Mouse (Mus musculus): ENCODE measurements around the gene Hsf2bp. TPM values are rescaled to one million over a fixed set of nuclear protein-coding genes. Genes with fewer than 3 reads are reported as not detected.
A peak's percentile ranks its signal among the peaks of the same experiment; 100 is the strongest.

Gene Hsf2bp
- total and polyA plus RNA-seq, 3 experiments = 0.34 to 1.0 (median 0.75) TPM

DNA sequence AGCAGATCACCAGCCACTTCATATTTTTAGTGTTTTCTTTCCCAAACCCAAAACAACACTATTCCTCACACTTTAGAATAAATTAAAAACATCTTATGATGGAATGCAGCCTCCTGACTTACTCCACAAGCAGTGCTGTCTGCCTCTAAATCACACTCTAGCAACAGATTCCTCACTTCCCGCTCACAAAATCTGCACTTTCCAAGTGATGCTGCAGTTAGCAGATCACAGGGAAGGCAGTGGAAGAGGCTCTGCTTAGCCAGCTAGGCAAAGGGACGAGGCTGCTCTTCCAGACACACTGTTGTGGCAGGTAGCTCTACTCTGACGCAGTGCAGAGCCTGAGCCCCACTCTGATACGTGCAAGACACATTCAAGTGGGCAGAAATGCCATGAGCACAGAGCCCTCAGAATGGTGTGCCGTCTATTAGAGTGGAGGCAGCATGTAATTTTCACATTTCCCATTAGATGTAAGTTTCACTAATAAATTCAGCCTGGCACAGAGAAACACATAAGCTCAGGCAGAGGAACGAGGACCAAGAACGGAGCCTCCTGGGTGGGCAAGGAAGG lies 62.4 kb downstream of the Hsf2bp start:
- no peak for DNase-seq (ENCODE audit: extremely low read depth)
- no peaks in the 10 kb centered on the region for H3K79me2 ChIP-seq (replicated peaks; ENCODE audit: control insufficient read depth, extremely low read depth, insufficient read depth, poor library complexity, severe bottlenecking)
- TF ChIP-seq HCFC1 (IDR thresholded peaks at IDR 0.05; ENCODE audit: low read depth, low read length) (no peak), GABPA (IDR thresholded peaks at IDR 0.05; ENCODE audit: insufficient replicate concordance, low read depth, low read length) (no peak)
- no peak overlapping the region for H3K4me3 ChIP-seq (replicated peaks in 1 of 3; ENCODE audit: low read depth in 2 of 3, low read length in 2 of 3, poor library complexity in 1 of 3)
- in situ Hi-C loops (cut with MboI; ENCODE audit: low pct_ligation_motif_present, low pct_unique_long_range_greater_than_20kb, low sequenced_read_pairs) = no loop called here
- H3K27ac ChIP-seq (ENCODE audit: insufficient read depth, low read depth) = no peak overlapping the region
- H3K36me3 ChIP-seq (replicated peaks in 1 of 2; ENCODE audit: control insufficient read depth in 1 of 2, insufficient read depth in 1 of 2, low read length in 1 of 2) = no peaks in the 10 kb centered on the region
- no peaks in the 10 kb centered on the region for H3K9me3 ChIP-seq (replicated peaks; ENCODE audit: low read length)
- no peaks in the 10 kb centered on the region for H3K27me3 ChIP-seq (replicated peaks)
- H3K4me2 ChIP-seq (ENCODE audit: insufficient read depth, low read depth, poor library complexity, severe bottlenecking) = no peak overlapping the region
- H3K4me1 ChIP-seq (ENCODE audit: control insufficient read depth in 1 of 2, insufficient read depth in 2 of 2) = peaks cover 9 to 20% of the 10 kb centered on the region in 2 experiments; a peak in 3 of 4 replicates
- no peak overlapping the region for H3K9ac ChIP-seq (ENCODE audit: insufficient read depth, low read depth)
- dilution Hi-C loops (cut with MboI; ENCODE audit: extremely low pct_ligation_motif_present, extremely low pct_unique_long_range_greater_than_20kb, low sequenced_read_pairs) = no loop called here

DNA sequence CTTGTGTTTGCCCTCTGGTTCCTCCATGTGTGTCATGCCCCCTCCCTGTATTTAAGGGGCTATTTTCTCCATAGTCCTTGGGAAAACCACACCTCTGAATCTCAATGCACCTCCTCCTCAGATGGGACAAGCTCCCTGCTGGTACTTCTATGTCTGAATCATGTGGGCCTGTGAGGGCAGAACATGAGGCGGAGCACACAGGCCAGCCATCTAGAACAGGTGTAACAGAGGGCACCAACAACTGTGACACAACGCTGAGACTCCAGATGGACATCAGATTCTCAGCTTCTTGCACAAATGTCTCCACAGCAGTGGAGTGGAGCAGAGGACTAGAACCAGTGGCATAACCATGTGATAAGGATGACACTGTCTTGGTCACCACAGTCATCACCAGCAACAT lies 65.3 kb downstream of the Hsf2bp start:
- dilution Hi-C loops (cut with MboI; ENCODE audit: extremely low pct_ligation_motif_present, extremely low pct_unique_long_range_greater_than_20kb, low sequenced_read_pairs) = no loop called here

DNA sequence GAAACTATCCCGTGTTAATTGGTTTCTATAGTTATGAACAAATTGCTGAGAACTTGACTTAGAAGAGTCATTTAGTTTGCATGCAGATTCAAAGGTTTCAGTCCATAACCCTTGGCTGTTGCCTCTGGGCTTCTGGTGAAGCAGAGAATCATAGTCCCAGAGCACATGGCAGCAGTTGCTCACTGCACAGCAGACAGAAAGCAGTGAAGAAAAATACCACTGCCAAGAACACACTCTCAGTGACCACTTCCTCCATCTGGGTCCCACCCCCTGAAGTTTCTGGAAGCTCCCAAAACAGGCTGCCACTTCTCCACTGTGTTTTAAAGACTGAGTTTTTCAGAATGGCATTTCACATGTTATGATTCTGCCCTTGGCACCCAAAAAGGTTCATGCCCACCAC lies 67.3 kb downstream of the Hsf2bp start:
- no peak overlapping the region for H3K4me3 ChIP-seq (replicated peaks in 1 of 3; ENCODE audit: low read depth in 2 of 3, low read length in 2 of 3, poor library complexity in 1 of 3)
- no peaks in the 10 kb centered on the region for H3K79me2 ChIP-seq (replicated peaks; ENCODE audit: control insufficient read depth, extremely low read depth, insufficient read depth, poor library complexity, severe bottlenecking)
- dilution Hi-C loops (cut with MboI; ENCODE audit: extremely low pct_ligation_motif_present, extremely low pct_unique_long_range_greater_than_20kb, low sequenced_read_pairs) = no loop called here
- H3K9me3 ChIP-seq (replicated peaks; ENCODE audit: low read length) = no peaks in the 10 kb centered on the region
- H3K36me3 ChIP-seq (replicated peaks in 1 of 2; ENCODE audit: control insufficient read depth in 1 of 2, insufficient read depth in 1 of 2, low read length in 1 of 2) = no peaks in the 10 kb centered on the region
- peaks cover 16 to 49% of the 10 kb centered on the region in 2 experiments for H3K4me1 ChIP-seq (ENCODE audit: control insufficient read depth in 1 of 2, insufficient read depth in 2 of 2)
- in situ Hi-C loops (cut with MboI; ENCODE audit: low pct_ligation_motif_present, low pct_unique_long_range_greater_than_20kb, low sequenced_read_pairs) = no loop called here
- no peak overlapping the region for H3K9ac ChIP-seq (ENCODE audit: insufficient read depth, low read depth)
- H3K27me3 ChIP-seq (replicated peaks) = no peaks in the 10 kb centered on the region
- TF ChIP-seq MYC (IDR thresholded peaks at IDR 0.05; ENCODE audit: low read depth, low read length) = peak; percentile 74; the same call in 1 of the 2 replicates
- no peak for TF ChIP-seq UBTF (IDR thresholded peaks at IDR 0.05; ENCODE audit: low read depth, low read length)
- TF ChIP-seq MAX (IDR thresholded peaks at IDR 0.05; ENCODE audit: low read length) = 0 out of 2 replicates have a peak, but pooled peaks have one; percentile 57
- no peak overlapping the region for H3K27ac ChIP-seq (ENCODE audit: insufficient read depth, low read depth)
- no peak overlapping the region for H3K4me2 ChIP-seq (ENCODE audit: insufficient read depth, low read depth, poor library complexity, severe bottlenecking)
- peak; percentile 22 for DNase-seq (ENCODE audit: extremely low read depth)

More for the DNA sequence above, 65.3 kb downstream of the Hsf2bp start:
- Histone ChIP-seq H3K27ac (ENCODE audit: insufficient read depth, low read depth) (no peak overlapping the region), H3K27me3 (replicated peaks) (no peaks in the 10 kb centered on the region), H3K9me3 (replicated peaks; ENCODE audit: low read length) (no peaks in the 10 kb centered on the region), H3K36me3 (replicated peaks in 1 of 2; ENCODE audit: control insufficient read depth in 1 of 2, insufficient read depth in 1 of 2, low read length in 1 of 2) (no peaks in the 10 kb centered on the region), H3K4me2 (ENCODE audit: insufficient read depth, low read depth, poor library complexity, severe bottlenecking) (no peak overlapping the region), H3K79me2 (replicated peaks; ENCODE audit: control insufficient read depth, extremely low read depth, insufficient read depth, poor library complexity, severe bottlenecking) (no peaks in the 10 kb centered on the region), H3K4me1 (ENCODE audit: control insufficient read depth in 1 of 2, insufficient read depth in 2 of 2) (peaks cover 14 to 36% of the 10 kb centered on the region in 2 experiments), H3K4me3 (replicated peaks in 1 of 3; ENCODE audit: low read depth in 2 of 3, low read length in 2 of 3, poor library complexity in 1 of 3) (no peak overlapping the region), H3K9ac (ENCODE audit: insufficient read depth, low read depth) (no peak overlapping the region)
- in situ Hi-C loops (cut with MboI; ENCODE audit: low pct_ligation_motif_present, low pct_unique_long_range_greater_than_20kb, low sequenced_read_pairs) = no loop called here
- DNase-seq (ENCODE audit: extremely low read depth) = no peak
- no peak for TF ChIP-seq MAX (IDR thresholded peaks at IDR 0.05; ENCODE audit: low read length)
- TF ChIP-seq NRF1 (IDR thresholded peaks at IDR 0.05; ENCODE audit: low read depth, low read length) = no peak
- TF ChIP-seq ETS1 (conservative IDR thresholded peaks at IDR 0.05; ENCODE audit: low read depth, low read length) = no peak
- TF ChIP-seq CHD1 (IDR thresholded peaks at IDR 0.05; ENCODE audit: low read depth, low read length) = no peak
- no peak for TF ChIP-seq HCFC1 (IDR thresholded peaks at IDR 0.05; ENCODE audit: low read depth, low read length)
- no peak for TF ChIP-seq JUND (conservative IDR thresholded peaks at IDR 0.05; ENCODE audit: low read depth, low read length)
- no peak for TF ChIP-seq RAD21 (IDR thresholded peaks at IDR 0.05; ENCODE audit: low read depth, low read length)
- no peak for TF ChIP-seq CHD2 (IDR thresholded peaks at IDR 0.05; ENCODE audit: low read length)
- no peak for TF ChIP-seq MAFK (IDR thresholded peaks at IDR 0.05; ENCODE audit: insufficient replicate concordance, low read length)
- TF ChIP-seq UBTF (IDR thresholded peaks at IDR 0.05; ENCODE audit: low read depth, low read length) = no peak
- no peak for TF ChIP-seq SIN3A (IDR thresholded peaks at IDR 0.05; ENCODE audit: low read length)
- TF ChIP-seq E2F4 (IDR thresholded peaks at IDR 0.05; ENCODE audit: insufficient replicate concordance, low read depth, low read length) = no peak
- TF ChIP-seq PAX5 (IDR thresholded peaks at IDR 0.05; ENCODE audit: low read length) = no peak
- TF ChIP-seq NELFE (IDR thresholded peaks at IDR 0.05; ENCODE audit: low read depth, low read length) = no peak
- no peak for TF ChIP-seq IRF4 (IDR thresholded peaks at IDR 0.05; ENCODE audit: low read depth, low read length)

Measured in CH12.LX (cell line).